Mouse (Mus musculus) bone marrow macrophage, adult 2 months (primary cell): ENCODE results near the gene Sept11.

Source experiments
- CTCF ChIP-seq: IDR thresholded peaks from 2 replicates; pipeline ENCODE4 v1.5.1; 2012; ENCODE audit warnings: low read depth, mild to moderate bottlenecking, low read length, moderate library complexity
- POLR2A ChIP-seq: IDR thresholded peaks from 2 replicates; pipeline ENCODE4 v1.6.1; 2012; ENCODE audit warnings: mild to moderate bottlenecking, low read depth, low read length, borderline replicate concordance

DNA sequence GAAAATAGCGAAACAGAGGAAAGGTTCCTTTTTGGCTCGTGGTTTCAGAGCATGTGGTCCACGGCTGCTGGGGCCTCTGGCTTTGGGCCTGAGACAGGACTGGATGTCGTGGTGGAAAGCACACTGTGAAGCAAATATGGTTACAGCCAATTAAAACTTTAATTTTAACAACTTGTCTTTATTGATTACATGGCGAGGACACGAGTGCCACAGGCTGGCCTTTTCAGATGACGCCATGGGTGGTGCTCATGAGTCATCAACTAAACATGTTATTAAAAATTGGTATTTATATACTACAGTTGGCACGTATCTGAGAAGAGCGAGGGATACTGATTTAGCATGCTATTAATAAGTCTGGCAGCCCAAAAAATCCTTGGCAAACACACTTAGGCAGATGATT lies 41.3 kb upstream of the Sept11 start:
- TF ChIP-seq CTCF (no peak), POLR2A (no peak)
